8 mouse cellular contexts compared by ENCODE assay signal in the genomic region with DNA sequence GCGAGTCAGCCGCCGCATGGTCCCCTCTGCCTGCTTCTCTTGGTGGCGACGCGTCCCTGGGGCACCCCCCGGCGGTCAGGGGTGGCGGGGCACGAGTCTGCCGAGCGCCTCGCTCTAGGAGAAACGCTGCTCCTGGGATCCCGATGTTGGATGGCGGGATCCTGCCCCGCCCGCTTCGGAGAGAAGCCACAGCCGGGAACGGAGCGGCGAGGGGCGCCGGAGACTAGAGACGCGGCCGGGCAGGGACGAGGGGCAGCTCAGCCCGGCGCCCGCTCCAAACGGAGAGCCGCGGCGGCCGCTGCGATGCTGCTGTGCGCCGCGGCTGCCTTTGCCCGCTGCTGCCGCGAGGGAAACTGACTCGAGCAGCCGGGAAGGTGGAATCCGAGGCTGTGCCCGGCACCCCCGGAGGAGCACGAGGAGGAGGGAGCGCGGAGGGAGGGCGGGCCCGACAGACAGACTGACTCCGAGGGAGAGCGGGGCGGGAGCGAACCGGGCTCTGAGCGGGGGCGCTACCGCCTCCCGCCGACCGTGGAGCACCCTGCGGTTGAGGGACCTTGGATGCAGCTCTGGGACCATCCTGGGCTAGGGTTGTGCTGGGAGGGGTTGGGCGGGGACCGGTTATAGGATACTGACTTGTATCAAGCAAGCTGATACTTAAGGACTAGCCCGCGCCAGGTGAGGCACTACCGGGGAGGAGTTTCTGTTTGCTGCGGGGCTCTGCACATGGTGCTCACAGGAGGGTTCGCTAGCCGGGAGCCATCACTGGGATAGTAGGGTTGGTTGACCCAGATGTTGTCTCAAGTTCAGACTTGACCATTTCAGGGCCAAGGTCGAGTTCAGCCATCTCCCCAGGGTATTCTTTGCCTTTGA. TPM values are rescaled to one million over a fixed set of nuclear protein-coding genes. Genes with fewer than 3 reads are reported as not detected.
DNase-seq lines count a peak whose midpoint lies in the region; ATAC-seq and TF ChIP-seq lines count a peak whose summit lies in the region.

A gene (minus strand): TSS at position 412 of the 870 bp plus-strand sequence.

- H3K9me3 ChIP-seq in ES-E14 (ENCODE audit: control insufficient read depth, insufficient read depth, low read depth, low read length) = no peaks in the 10 kb centered on the region
- H3K9me3 ChIP-seq in forebrain, embryonic 13.5 days (replicated peaks) = no peaks in the 10 kb centered on the region

- H3K36me3 ChIP-seq in ES-E14 (ENCODE audit: control insufficient read depth, insufficient read depth, low read length, poor library complexity, severe bottlenecking) = no peaks in the 10 kb centered on the region
- no peaks in the 10 kb centered on the region for H3K36me3 ChIP-seq in forebrain, embryonic 13.5 days (ENCODE audit: poor library complexity, severe bottlenecking)

- TF ChIP-seq CTCF in layer of hippocampus, adult 2 months (conservative IDR thresholded peaks at IDR 0.05) = peak; percentile 78

- peak; percentile 73 for ATAC-seq in forebrain, embryonic 13.5 days
- ATAC-seq in activated CD4-positive, CD25-positive, alpha-beta regulatory T cell, adult 4 months = no peak

- H3K4me2 ChIP-seq in forebrain, embryonic 13.5 days = peak within 1 kb of the TSS; percentile 93

- DNase-seq in ES-E14 (ENCODE audit: low read depth, low spot score) = peak; percentile 30
- DNase-seq in heart, postnatal 4 days = peak; percentile 73
- peak; percentile 46 to 77 for DNase-seq in layer of hippocampus, adult 2 months (ENCODE audit: low spot score in 2 of 2)
- DNase-seq in lung, postnatal 10 days = peak; percentile 51
- peak; percentile 56 to 65 for DNase-seq in right cerebral cortex, adult 2 months (ENCODE audit: low spot score in 2 of 2)

- H3K27me3 ChIP-seq in forebrain, embryonic 13.5 days = peaks cover 20% of the 10 kb centered on the region

- H3K4me1 ChIP-seq in ES-E14 (ENCODE audit: control insufficient read depth in 2 of 2, insufficient read depth in 2 of 2, low read length in 2 of 2, poor library complexity in 1 of 2) = no peaks in the 10 kb centered on the region
- no peaks in the 10 kb centered on the region for H3K4me1 ChIP-seq in brown adipose tissue, adult 24 weeks (ENCODE audit: control insufficient read depth, insufficient read depth, insufficient read length, low read length)
- peaks cover 49% of the 10 kb centered on the region for H3K4me1 ChIP-seq in forebrain, embryonic 13.5 days

- WGBS in forebrain, embryonic 13.5 days = under 1% methylated on average over 54 of the region's 75 CpGs

- peak within 1 kb of the TSS; percentile 68 to 70 for H3K4me3 ChIP-seq in ES-E14 (ENCODE audit: insufficient read depth in 1 of 2, low read depth in 1 of 2, low read length in 2 of 2, poor library complexity in 1 of 2, severe bottlenecking in 1 of 2)
- H3K4me3 ChIP-seq in brown adipose tissue, adult 24 weeks (ENCODE audit: insufficient read depth, low read depth, low read length) = peak within 1 kb of the TSS; percentile 40
- H3K4me3 ChIP-seq in forebrain, embryonic 13.5 days = peak within 1 kb of the TSS; percentile 59
- H3K4me3 ChIP-seq in layer of hippocampus, adult 2 months = peak within 1 kb of the TSS; percentile 68

- in situ Hi-C loops in ES-E14 (cut with MboI; ENCODE audit: low sequenced_read_pairs in 2 of 2, unreplicated experiment in 2 of 2) = no loop called here

- H3K27ac ChIP-seq in ES-E14 (ENCODE audit: insufficient read depth, low read depth, low read length, poor library complexity, severe bottlenecking) = no peak within 1 kb of the TSS
- H3K27ac ChIP-seq in brown adipose tissue, adult 24 weeks (replicated peaks; ENCODE audit: low read depth, low read length) = no peak within 1 kb of the TSS
- no peak within 1 kb of the TSS; the same call in 1 of the 2 replicates for H3K27ac ChIP-seq in forebrain, embryonic 13.5 days
- peak within 1 kb of the TSS; percentile 95 for H3K27ac ChIP-seq in layer of hippocampus, adult 2 months

- peak within 1 kb of the TSS; percentile 3; the same call in 1 of the 2 replicates for H3K9ac ChIP-seq in ES-E14 (ENCODE audit: insufficient read depth, low read depth, low read length, poor library complexity, severe bottlenecking)
- H3K9ac ChIP-seq in forebrain, embryonic 13.5 days = peak within 1 kb of the TSS; percentile 77

TF ChIP-seq in ES-E14, 5 proteins besides CTCF, POLR2A, EP300 and RAD21:
- no peak for TF ChIP-seq CHD2 (IDR thresholded peaks at IDR 0.05; ENCODE audit: low read depth, low read length)
- TF ChIP-seq ZC3H11A (IDR thresholded peaks at IDR 0.05; ENCODE audit: borderline replicate concordance, low read depth, low read length) = no peak
- TF ChIP-seq MAFK (IDR thresholded peaks at IDR 0.05; ENCODE audit: insufficient read depth, low read depth, low read length) = no peak
- no peak for TF ChIP-seq HCFC1 (IDR thresholded peaks at IDR 0.05; ENCODE audit: borderline replicate concordance, insufficient read depth, low read length)
- TF ChIP-seq ZNF384 (IDR thresholded peaks at IDR 0.05; ENCODE audit: low read depth, low read length) = no peak

RNA-seq across cellular contexts. Expression of the gene that starts here (rescaled TPM):
- total RNA-seq in ES-E14 (2012; rRNA removed) = 2.0 and 4.6 TPM in 2 replicates
- not detected in 2 replicates for polyA plus RNA-seq in brown adipose tissue, adult 24 weeks (2012; ENCODE audit: insufficient read depth, insufficient read length, missing spikeins)
- polyA plus RNA-seq in forebrain, embryonic 13.5 days (2015; fragmentation: Nextera tagmentation; extraction: Ambion mirVana) = 6.4 and 8.8 TPM in 2 replicates
- under 1 TPM in 1 of 2 experiments, not detected in 1; 0.14 TPM for total RNA-seq in heart, postnatal 4 days (2021)
- total RNA-seq in layer of hippocampus, adult 2 months (2021) = 10 to 100 TPM; 24.0 to 25.7 TPM
- polyA plus RNA-seq in activated CD4-positive, CD25-positive, alpha-beta regulatory T cell, adult 4 months (2017; shearing (Covaris generic)) = under 1 TPM; 0.48 to 0.79 TPM

Comparison
In these comparisons a context has a peak if more than half of its experiments do, and no peak if none do; other contexts are left out.
1. Peak in DNase-seq in heart, postnatal 4 days; RNA of the gene not detected or under 1 TPM.